ENCODE assay signal across 10 mouse cellular contexts in genomic region chr1:133079509-133079908, GRCm38 (mm10). TPM values are rescaled to one million over a fixed set of nuclear protein-coding genes. Genes with fewer than 3 reads are reported as not detected.
DNase-seq lines count a peak whose midpoint lies in the region; ATAC-seq lines count a peak whose summit lies in the region.
"Had no signal": no experiment of that assay in that cellular context is flagged by ENCODE, and none has a peak within 500 bp of the region (broad histone marks: within the 10 kb centered on the region; RNA-seq: fewer than 3 reads in every experiment).

No protein-coding gene starts in this region.

- 0 out of 2 replicates have a peak overlapping the region, but pooled peaks have one; percentile 12 for H3K9ac ChIP-seq in hindbrain, embryonic 14.5 days
- no peak overlapping the region for H3K9ac ChIP-seq in kidney, embryonic 16.5 days (replicated peaks; ENCODE audit: low read length)

- no peaks in the 10 kb centered on the region for H3K27me3 ChIP-seq in embryonic facial prominence, embryonic 10.5 days (replicated peaks; ENCODE audit: low read depth, poor library complexity, severe bottlenecking)
- H3K27me3 ChIP-seq in hindbrain, embryonic 14.5 days (ENCODE audit: control insufficient read depth, insufficient read depth, low read length) = no peaks in the 10 kb centered on the region
- H3K27me3 ChIP-seq in kidney, embryonic 16.5 days (ENCODE audit: insufficient read depth, low read length) = no peaks in the 10 kb centered on the region
- H3K27me3 ChIP-seq: CH12.LX had no signal

- H3K27ac ChIP-seq in embryonic facial prominence, embryonic 10.5 days (replicated peaks) = peak overlapping the region; percentile 83
- H3K27ac ChIP-seq in hindbrain, embryonic 14.5 days = peak overlapping the region; percentile 80
- no peak overlapping the region for H3K27ac ChIP-seq in kidney, embryonic 16.5 days (ENCODE audit: low read length)

- H3K9me3 ChIP-seq in embryonic facial prominence, embryonic 10.5 days = no peaks in the 10 kb centered on the region
- H3K9me3 ChIP-seq in hindbrain, embryonic 14.5 days (ENCODE audit: control insufficient read depth, low read length) = no peaks in the 10 kb centered on the region
- no peaks in the 10 kb centered on the region for H3K9me3 ChIP-seq in kidney, embryonic 16.5 days (ENCODE audit: low read length)

- H3K4me1 ChIP-seq in embryonic facial prominence, embryonic 10.5 days = peaks cover 50% of the 10 kb centered on the region
- H3K4me1 ChIP-seq in hindbrain, embryonic 14.5 days (replicated peaks; ENCODE audit: control insufficient read depth, insufficient read depth, low read length) = peaks cover 7% of the 10 kb centered on the region
- peaks cover 27% of the 10 kb centered on the region; the same call in 1 of the 2 replicates for H3K4me1 ChIP-seq in kidney, embryonic 16.5 days (ENCODE audit: insufficient read depth, low read length)

- no peak overlapping the region for H3K4me3 ChIP-seq in embryonic facial prominence, embryonic 10.5 days
- no peak overlapping the region for H3K4me3 ChIP-seq in hindbrain, embryonic 14.5 days (replicated peaks; ENCODE audit: low read length)
- no peak overlapping the region for H3K4me3 ChIP-seq in kidney, embryonic 16.5 days (ENCODE audit: low read length)

- DNase-seq in R1 (ENCODE audit: low read depth, low spot score) = peak; percentile 35
- no peak for DNase-seq in embryonic facial prominence, embryonic 10.5 days (ENCODE audit: low spot score)
- no peak for DNase-seq in hindbrain, embryonic 14.5 days (ENCODE audit: low spot score)
- peak; percentile 56 for DNase-seq in neural tube, embryonic 10.5 days (ENCODE audit: extremely low spot score, low spot score)
- DNase-seq in thymus, postnatal 4 days = no peak
- DNase-seq: lung, adult 2 months had no signal

- H3K36me3 ChIP-seq in embryonic facial prominence, embryonic 10.5 days (replicated peaks) = peaks cover 94% of the 10 kb centered on the region
- peaks cover 48% of the 10 kb centered on the region for H3K36me3 ChIP-seq in hindbrain, embryonic 14.5 days (replicated peaks; ENCODE audit: control insufficient read depth, insufficient read depth)
- no peaks in the 10 kb centered on the region for H3K36me3 ChIP-seq in kidney, embryonic 16.5 days (ENCODE audit: insufficient read depth, low read length)

- peak; percentile 29; the same call in 1 of the 2 replicates for ATAC-seq in hindbrain, embryonic 14.5 days (ENCODE audit: low FRiP score)
- ATAC-seq in kidney, embryonic 16.5 days (ENCODE audit: low FRiP score, low TSS enrichment) = no peak
- ATAC-seq in megakaryocyte-erythroid progenitor cell, adult 5-6 weeks (replicated peaks; ENCODE audit: low FRiP score, low TSS enrichment, poor library complexity, severe bottlenecking) = no peak
- ATAC-seq: inflammation-experienced regulatory T-cells, adult 6 months had no signal

- no peak overlapping the region for H3K4me2 ChIP-seq in hindbrain, embryonic 14.5 days (replicated peaks)
- H3K4me2 ChIP-seq in kidney, embryonic 16.5 days (replicated peaks; ENCODE audit: low read depth, low read length) = no peak overlapping the region

- 64% methylated on average over 7 of the region's 7 CpGs for WGBS in embryonic facial prominence, embryonic 10.5 days
- WGBS in hindbrain, embryonic 14.5 days = 24% methylated on average over 7 of the region's 7 CpGs
- WGBS in kidney, embryonic 16.5 days = 91% methylated on average over 7 of the region's 7 CpGs

RNA-seq across cellular contexts. Expression of gene Pik3c2b, which starts 34.0 kb away (rescaled TPM):
- polyA plus RNA-seq in embryonic facial prominence, embryonic 10.5 days (2016; fragmentation: Nextera tagmentation; extraction: Ambion mirVana) = 8.6 and 10.5 TPM in 2 replicates
- 13.7 and 14.8 TPM in 2 replicates for polyA plus RNA-seq in hindbrain, embryonic 14.5 days (2014; fragmentation: Nextera tagmentation; extraction: Ambion mirVana)
- polyA plus RNA-seq in kidney, embryonic 16.5 days (2015; fragmentation: Nextera tagmentation; extraction: Ambion mirVana) = 5.1 and 5.8 TPM in 2 replicates
- total RNA-seq in megakaryocyte-erythroid progenitor cell, adult 5-6 weeks (2014; fragmentation: Nextera tagmentation) = 3.5 and 4.0 TPM in 2 replicates
- 0.33 and 0.88 TPM in 2 replicates for total RNA-seq in megakaryocyte-erythroid progenitor cell, adult 5-6 weeks (2017)

RNA-seq across cellular contexts. Expression of gene Mdm4, which starts 49.1 kb away (rescaled TPM):
- 37.7 and 41.4 TPM in 2 replicates for polyA plus RNA-seq in embryonic facial prominence, embryonic 10.5 days (2016; fragmentation: Nextera tagmentation; extraction: Ambion mirVana)
- polyA plus RNA-seq in hindbrain, embryonic 14.5 days (2014; fragmentation: Nextera tagmentation; extraction: Ambion mirVana) = 42.4 and 51.8 TPM in 2 replicates
- polyA plus RNA-seq in kidney, embryonic 16.5 days (2015; fragmentation: Nextera tagmentation; extraction: Ambion mirVana) = 27.2 and 29.0 TPM in 2 replicates
- 126 and 190 TPM in 2 replicates for total RNA-seq in megakaryocyte-erythroid progenitor cell, adult 5-6 weeks (2014; fragmentation: Nextera tagmentation)
- 110 and 145 TPM in 2 replicates for total RNA-seq in megakaryocyte-erythroid progenitor cell, adult 5-6 weeks (2017)

RNA-seq across cellular contexts. Expression of gene Ppp1r15b, which starts 51.4 kb away (rescaled TPM):
- 49.4 and 57.3 TPM in 2 replicates for polyA plus RNA-seq in embryonic facial prominence, embryonic 10.5 days (2016; fragmentation: Nextera tagmentation; extraction: Ambion mirVana)
- polyA plus RNA-seq in hindbrain, embryonic 14.5 days (2014; fragmentation: Nextera tagmentation; extraction: Ambion mirVana) = 29.6 and 36.0 TPM in 2 replicates
- polyA plus RNA-seq in kidney, embryonic 16.5 days (2015; fragmentation: Nextera tagmentation; extraction: Ambion mirVana) = 45.7 and 47.7 TPM in 2 replicates
- total RNA-seq in megakaryocyte-erythroid progenitor cell, adult 5-6 weeks (2014; fragmentation: Nextera tagmentation) = 73.9 and 82.5 TPM in 2 replicates
- 116 TPM in 2 replicates for total RNA-seq in megakaryocyte-erythroid progenitor cell, adult 5-6 weeks (2017)

Comparison
In these comparisons a context has a peak if more than half of its experiments do, and no peak if none do; other contexts are left out.
1. DNase-seq: peak in R1 (single experiment) and neural tube, embryonic 10.5 days (single experiment); none in embryonic facial prominence, embryonic 10.5 days (single experiment), hindbrain, embryonic 14.5 days (single experiment) and thymus, postnatal 4 days (single experiment).